Mouse (Mus musculus) adrenal gland, adult 18-20 months (tissue): ENCODE measurements around the gene Zfp827. TPM values are rescaled to one million over a fixed set of nuclear protein-coding genes. Genes with fewer than 3 reads are reported as not detected.

Source experiments
- DNase-seq, 2 experiments: peaks; one replicate each; pipeline ENCODE4 v3.0.0; 2021 to 2022; ENCODE audit warnings: low spot score in 2 of 2
- total RNA-seq, 2 experiments: library from RNA; stranded (reverse); gene quantifications; 1 replicate in 1 of 2; 2 replicates in 1 of 2; pipeline ENCODE4 v1.2.3; 2021

Gene Zfp827
- total RNA-seq, 2 experiments from 2014 or later, result 6.1 to 6.8 TPM

- DNase-seq, result peak; percentile 33 to 36
These were observed 181.6 kb downstream of the Zfp827 start for GRCm38 (mm10) chr8:79209641-79210358.

GRCm38 (mm10) chr8:79211630-79212029 lies 183.4 kb downstream of the Zfp827 start:
- DNase-seq, result no peak

DNA sequence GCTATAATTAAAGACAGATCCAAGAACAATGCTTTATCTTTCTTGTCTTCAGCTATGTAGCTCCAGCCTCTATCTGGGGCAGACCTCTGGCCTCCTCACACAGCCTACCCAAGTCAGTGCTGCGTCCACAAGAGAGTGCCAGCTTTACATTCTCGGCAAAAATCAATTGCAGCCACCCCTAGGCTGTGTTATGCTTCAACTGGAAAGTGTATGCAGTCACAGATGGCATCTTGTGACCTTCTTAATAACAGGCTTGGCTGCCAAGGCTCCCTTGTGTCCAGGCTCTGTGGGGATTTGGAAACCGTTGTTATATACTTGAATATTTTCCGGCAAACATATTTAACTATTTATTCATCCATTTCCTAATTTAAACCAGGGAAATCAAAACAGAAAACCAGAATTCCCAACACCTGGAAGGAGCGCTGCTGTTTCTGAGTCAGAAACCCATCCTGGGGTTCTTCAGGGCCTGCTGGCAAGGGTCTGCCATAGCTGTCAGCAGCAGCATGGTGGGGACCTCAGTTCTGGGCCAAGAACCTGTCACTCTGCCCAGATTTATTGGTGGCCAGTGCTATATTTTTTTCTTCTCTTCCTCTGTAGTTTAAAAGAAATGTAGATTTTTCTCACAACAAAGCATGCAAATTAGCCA lies 194.0 kb downstream of the Zfp827 start:
- DNase-seq, result no peak

DNA sequence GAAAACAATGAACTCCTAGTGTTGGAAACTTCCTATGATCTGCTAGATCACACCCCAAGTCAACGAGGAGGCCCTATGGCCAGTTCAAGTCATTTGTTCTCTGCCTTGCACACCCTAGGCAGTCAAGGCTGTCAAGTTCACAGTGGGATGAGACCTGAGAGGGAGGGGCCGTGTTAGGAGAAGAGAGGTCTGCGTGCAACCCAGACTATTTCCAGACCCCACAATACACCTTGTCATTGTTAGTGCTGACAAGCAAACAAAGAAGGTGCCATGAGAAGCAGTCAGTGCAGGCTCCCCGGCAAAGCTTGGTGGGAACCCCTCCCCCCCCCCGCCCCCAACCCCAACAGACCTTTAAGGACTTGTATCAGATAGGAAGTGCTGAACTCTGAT lies 194.5 kb downstream of the Zfp827 start:
- DNase-seq, result no peak

- DNase-seq, result no peak
These were observed 196.1 kb downstream of the Zfp827 start for GRCm38 (mm10) chr8:79224363-79224762.

DNA sequence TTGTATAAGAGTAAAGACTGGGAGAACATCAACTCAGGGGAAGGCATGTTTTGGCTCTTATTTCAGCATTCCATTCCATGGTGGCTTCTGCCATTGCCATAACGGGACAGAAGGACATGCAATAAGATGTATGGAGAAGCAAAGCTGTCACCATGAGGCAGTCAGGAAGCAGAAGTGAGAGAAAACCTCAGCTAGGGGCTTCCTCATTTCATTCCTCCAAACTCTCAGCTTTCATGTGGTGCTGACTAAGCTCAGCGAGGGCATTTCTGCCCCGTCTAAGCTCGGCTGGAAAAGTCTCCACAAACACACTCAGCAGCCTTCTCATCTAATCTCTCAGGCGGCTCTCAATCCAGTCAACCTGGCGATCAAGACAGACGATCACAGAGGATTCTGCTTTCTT lies 197.3 kb downstream of the Zfp827 start:
- no peak for DNase-seq

- no peak for DNase-seq
These were observed 197.8 kb downstream of the Zfp827 start for GRCm38 (mm10) chr8:79226046-79226445.

- DNase-seq, result no peak
These were observed 199.0 kb downstream of the Zfp827 start for GRCm38 (mm10) chr8:79227194-79227593.

DNA sequence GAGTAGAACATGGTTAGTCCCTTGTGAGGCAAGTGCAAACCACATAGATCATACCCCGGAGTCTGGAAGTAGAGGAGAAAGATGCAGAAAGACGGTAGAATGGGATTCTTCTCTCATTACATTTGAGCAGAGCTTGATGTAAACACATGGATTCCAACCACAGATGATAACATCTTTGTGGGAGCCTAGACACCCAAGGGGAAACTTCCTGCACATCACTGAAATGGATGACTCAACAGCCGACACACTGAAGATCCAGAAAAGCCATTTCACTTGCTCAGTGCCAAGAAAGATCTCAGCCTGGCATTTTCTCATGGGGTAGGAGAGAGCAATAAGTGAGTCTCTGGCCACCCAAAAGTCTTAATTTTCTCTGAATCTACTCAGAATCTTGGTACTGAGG lies 199.7 kb downstream of the Zfp827 start:
- no peak for DNase-seq

- no peak for DNase-seq
These were observed 201.1 kb downstream of the Zfp827 start for GRCm38 (mm10) chr8:79229266-79229888.

- DNase-seq, result no peak
These were observed 211.1 kb downstream of the Zfp827 start for GRCm38 (mm10) chr8:79239320-79239719.

DNA sequence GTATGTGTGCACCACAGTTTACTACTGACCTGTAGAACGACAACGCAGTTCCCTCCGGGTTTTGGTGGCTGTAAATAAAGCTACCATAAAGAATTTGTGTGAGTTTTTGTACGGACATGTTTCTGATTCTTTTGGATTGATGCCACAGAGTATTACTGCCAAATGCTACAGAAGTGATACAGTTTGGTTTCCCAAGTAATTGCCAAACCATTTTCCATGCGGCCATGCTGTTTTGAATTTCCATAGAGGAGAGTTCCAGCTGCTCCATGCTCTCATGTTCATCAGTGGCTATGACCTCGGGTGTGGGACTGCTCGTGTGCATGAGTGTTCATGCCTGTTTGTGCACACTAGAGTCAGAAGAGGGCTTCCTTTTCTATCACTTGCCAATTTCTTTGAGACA lies 211.8 kb downstream of the Zfp827 start:
- no peak for DNase-seq

Other genes starting within 250 kb of the Zfp827 start
- 100 to 1,000 TPM; 101 to 136 TPM for gene Lsm6, start 207.3 kb upstream of the Zfp827 start, total RNA-seq
- gene 1700011L22Rik, start 220.1 kb downstream of the Zfp827 start, total RNA-seq, result not detected